Mouse (Mus musculus): Measurements from ENCODE around the gene Ovol2.

DNA sequence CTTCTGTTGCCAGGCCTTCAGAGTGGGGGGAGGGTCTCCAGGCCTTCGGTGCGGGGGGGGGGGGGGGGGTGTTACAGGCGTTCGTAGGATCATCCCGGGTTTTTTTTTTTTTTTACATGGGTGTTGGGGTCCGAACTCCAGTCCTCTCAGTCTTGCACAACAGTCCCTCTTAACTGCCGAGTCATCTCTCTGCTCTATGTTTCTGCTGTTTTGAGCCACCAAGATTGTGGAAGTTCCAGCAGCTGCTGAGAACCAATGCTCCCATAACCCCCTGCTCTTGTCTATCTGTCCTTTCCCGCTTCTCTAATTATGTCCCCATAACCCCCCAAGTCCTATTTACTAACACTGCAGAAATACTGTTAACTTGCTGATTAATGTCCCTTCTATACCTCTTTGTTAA lies 5.8 kb upstream of the Ovol2 start:
- TF ChIP-seq CTCF (IDR thresholded peaks at IDR 0.05; ENCODE audit: low read depth, low read length) (no peak), TAL1 (conservative IDR thresholded peaks at IDR 0.05; ENCODE audit: low read depth, low read length) (no peak), GATA1 (IDR thresholded peaks at IDR 0.05; ENCODE audit: borderline replicate concordance, low read length) (no peak), POLR2AphosphoS5 (IDR thresholded peaks at IDR 0.05; ENCODE audit: insufficient replicate concordance, low read depth, low read length) (no peak)
